Mouse (Mus musculus) layer of hippocampus, adult 9-11 months (tissue): ENCODE measurements around the gene Mcm2.

Experiments
- DNase-seq: peaks from one replicate; pipeline ENCODE4 v3.0.0; 2022

The Mcm2 gene

GRCm38 (mm10) chr6:88886417-88886967 is 12.1 kb downstream of the Mcm2 start:
- no peak for DNase-seq

- no peak for DNase-seq
Observed at GRCm38 (mm10) chr6:88885644-88886416, 12.8 kb downstream of the Mcm2 start.

GRCm38 (mm10) chr6:88884690-88885089 is 13.9 kb downstream of the Mcm2 start:
- DNase-seq = no peak

GRCm38 (mm10) chr6:88884195-88884594 is 14.4 kb downstream of the Mcm2 start:
- no peak for DNase-seq

- DNase-seq = no peak
Observed at GRCm38 (mm10) chr6:88881334-88881733, 17.2 kb downstream of the Mcm2 start.

- DNase-seq = no peak
Observed at GRCm38 (mm10) chr6:88879471-88879870, 19.1 kb downstream of the Mcm2 start.

- peak; percentile 74 for DNase-seq
Observed at GRCm38 (mm10) chr6:88874868-88875508, 23.6 kb downstream of the Mcm2 start, which contains the start of gene Podxl2. Gene Podxl2, minus strand, starts transcription at chr6:88875044.

- DNase-seq = peak; percentile 43
Observed at GRCm38 (mm10) chr6:88873965-88874867, 24.4 kb downstream of the Mcm2 start.

- no peak for DNase-seq
Observed at GRCm38 (mm10) chr6:88872811-88873210, 25.8 kb downstream of the Mcm2 start.

GRCm38 (mm10) chr6:88871546-88871945 is 27.0 kb downstream of the Mcm2 start:
- peak; percentile 64 for DNase-seq

- DNase-seq = peak; percentile 35
Observed at GRCm38 (mm10) chr6:88870594-88870993, 28.0 kb downstream of the Mcm2 start.

GRCm38 (mm10) chr6:88869459-88869858 is 29.1 kb downstream of the Mcm2 start:
- no peak for DNase-seq

GRCm38 (mm10) chr6:88865704-88866103 is 32.9 kb downstream of the Mcm2 start:
- no peak for DNase-seq

GRCm38 (mm10) chr6:88860914-88861313 is 37.7 kb downstream of the Mcm2 start:
- peak; percentile 60 for DNase-seq

GRCm38 (mm10) chr6:88858341-88858740 is 40.2 kb downstream of the Mcm2 start:
- DNase-seq = no peak

GRCm38 (mm10) chr6:88857830-88858229 is 40.8 kb downstream of the Mcm2 start:
- no peak for DNase-seq

- DNase-seq = no peak
Observed at GRCm38 (mm10) chr6:88857249-88857648, 41.3 kb downstream of the Mcm2 start.

GRCm38 (mm10) chr6:88855636-88856035 is 42.9 kb downstream of the Mcm2 start:
- peak; percentile 56 for DNase-seq

GRCm38 (mm10) chr6:88854509-88854908 is 44.1 kb downstream of the Mcm2 start:
- no peak for DNase-seq

GRCm38 (mm10) chr6:88850034-88850433 is 48.5 kb downstream of the Mcm2 start:
- DNase-seq = no peak

- DNase-seq = no peak
Observed at GRCm38 (mm10) chr6:88849270-88849669, 49.3 kb downstream of the Mcm2 start.

- DNase-seq = no peak
Observed at GRCm38 (mm10) chr6:88847571-88847970, 51.0 kb downstream of the Mcm2 start.
